Mouse (Mus musculus) ES-Bruce4 (cell line): Measurements from ENCODE around the gene Mfrp.
"Not testable (repeated sequence)": the region's sequence is repeated elsewhere in the genome, so short reads cannot be mapped to it uniquely, and the experiment has no call there.

Source experiments
- CTCF ChIP-seq: IDR thresholded peaks from one replicate; pipeline ENCODE4 v1.8.1; 2011; ENCODE audit warnings: low read depth, low read length
- EP300 ChIP-seq: IDR thresholded peaks from 2 replicates; pipeline ENCODE4 v1.6.1; 2011; ENCODE audit warnings: low read depth, low read length; ENCODE audit not compliant: insufficient read depth
- POLR2A ChIP-seq: IDR thresholded peaks from one replicate; pipeline ENCODE4 v1.8.1; 2011; ENCODE audit warnings: low read length; ENCODE audit not compliant: insufficient read depth

- not testable (repeated sequence) for TF ChIP-seq CTCF, EP300, POLR2A
These were observed 10.4 kb downstream of the Mfrp start for GRCm38 (mm10) chr9:44111909-44112308.
